Mouse (Mus musculus): ENCODE results near the gene Phlpp2.
"Not testable (repeated sequence)": the region's sequence is repeated elsewhere in the genome, so short reads cannot be mapped to it uniquely, and the experiment has no call there.

The Phlpp2 gene

DNA sequence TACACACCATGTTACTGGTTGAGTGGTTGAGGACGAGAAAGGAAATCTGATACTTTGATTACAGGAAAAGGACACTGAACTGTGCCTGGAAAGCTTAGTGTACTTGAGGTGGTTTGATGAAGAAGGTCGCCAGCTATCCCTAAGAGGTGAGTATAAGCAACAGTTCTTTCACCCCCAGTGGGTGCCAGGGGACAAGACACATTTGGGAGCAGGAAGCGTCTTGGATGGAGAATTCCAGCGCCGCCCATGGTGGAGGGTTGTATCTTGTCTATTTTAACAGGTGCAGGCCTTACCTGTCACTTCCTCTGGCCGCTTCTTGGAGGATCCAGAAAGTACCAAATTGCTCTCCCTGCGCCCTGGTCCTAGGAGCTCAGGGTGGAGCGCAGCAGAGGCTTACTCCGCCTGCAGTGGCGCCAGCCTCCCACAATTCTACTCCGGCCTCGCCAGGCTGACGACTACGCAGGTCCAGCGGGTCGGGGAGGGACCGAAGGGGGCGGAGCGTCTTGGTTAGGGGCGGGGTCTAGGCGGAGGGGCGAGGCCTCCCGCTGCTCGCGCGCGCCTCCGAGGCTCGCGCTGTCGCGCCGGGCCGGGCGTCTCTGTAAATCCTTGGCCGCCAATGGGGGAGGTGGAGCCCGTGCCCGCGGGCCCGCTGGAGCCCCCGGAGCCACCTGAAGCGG is at the start of gene Phlpp2:
Gene Phlpp2 (plus strand): TSS at position 540 of the 677 bp plus-strand sequence.
- peak; percentile 97 for DNase-seq (ENCODE audit: low spot score)

- DNase-seq (ENCODE audit: low spot score), result no peak
These were observed 44.8 kb upstream of the Phlpp2 start for GRCm38 (mm10) chr8:109823561-109823960.

- no peak for DNase-seq (ENCODE audit: low spot score)
These were observed 28.5 kb upstream of the Phlpp2 start for GRCm38 (mm10) chr8:109839822-109840221.

GRCm38 (mm10) chr8:109842468-109842867 is 25.9 kb upstream of the Phlpp2 start:
- no peak for DNase-seq (ENCODE audit: low spot score)

DNA sequence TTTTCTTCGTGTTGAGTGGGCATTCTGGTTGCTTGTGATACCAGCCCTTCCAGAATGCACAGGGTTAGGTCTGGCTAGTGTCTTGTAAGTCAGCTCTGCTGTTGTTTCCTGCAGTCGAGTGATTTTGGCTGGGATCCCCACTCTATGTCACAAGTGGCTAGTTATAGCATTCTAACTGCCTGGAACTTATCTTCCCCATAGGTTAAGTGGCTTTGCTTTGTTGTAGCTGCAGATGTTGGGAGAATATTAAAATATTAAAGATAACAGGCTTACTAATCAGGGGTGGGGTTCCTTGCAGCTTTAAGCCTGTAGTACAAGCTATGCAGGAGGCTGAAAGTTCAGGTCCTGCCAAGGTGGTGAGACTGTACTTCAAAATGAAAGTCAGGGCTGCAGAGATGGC is 20.5 kb upstream of the Phlpp2 start:
- no peak for DNase-seq (ENCODE audit: low spot score)

DNA sequence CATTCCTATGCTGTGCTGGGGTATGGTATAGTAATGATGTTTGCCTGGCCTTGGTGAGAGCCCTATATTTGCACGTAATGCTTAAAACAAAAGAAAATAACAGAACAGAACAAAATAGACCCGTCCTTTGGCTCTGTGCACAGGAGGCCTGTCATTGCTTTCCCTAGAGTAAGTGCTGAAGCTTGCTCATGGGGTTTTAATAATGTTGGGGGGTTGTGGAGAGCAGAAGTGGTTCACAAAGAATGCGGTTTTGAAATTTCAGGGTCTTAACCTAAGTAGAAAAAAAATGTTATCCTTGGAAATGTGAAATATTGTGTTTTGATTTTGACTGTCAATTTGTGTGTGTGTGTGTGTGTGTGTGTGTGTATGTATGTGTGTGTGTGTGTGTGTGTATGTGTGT is 19.4 kb upstream of the Phlpp2 start:
- no peak for DNase-seq (ENCODE audit: low spot score)

DNA sequence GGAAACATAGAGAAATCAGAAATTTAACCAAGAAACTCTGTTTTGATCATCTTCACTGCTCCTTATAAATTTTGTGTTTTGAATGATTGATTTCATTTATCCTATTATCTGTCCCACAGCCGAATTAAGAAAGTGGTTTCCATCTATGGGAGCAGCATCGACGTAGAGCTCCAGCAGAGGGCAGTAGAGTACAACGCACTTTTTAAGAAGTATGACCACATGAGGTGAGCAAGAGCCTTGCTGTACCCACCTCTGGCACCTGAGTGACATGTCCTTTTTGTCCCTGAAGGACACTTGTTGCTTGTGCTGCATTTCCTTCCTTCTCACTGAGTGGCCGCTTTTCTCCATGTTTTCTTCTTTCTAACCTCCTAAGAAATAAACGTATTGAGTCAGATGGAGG is 14.9 kb upstream of the Phlpp2 start:
- DNase-seq (ENCODE audit: low spot score), result peak; percentile 68

DNA sequence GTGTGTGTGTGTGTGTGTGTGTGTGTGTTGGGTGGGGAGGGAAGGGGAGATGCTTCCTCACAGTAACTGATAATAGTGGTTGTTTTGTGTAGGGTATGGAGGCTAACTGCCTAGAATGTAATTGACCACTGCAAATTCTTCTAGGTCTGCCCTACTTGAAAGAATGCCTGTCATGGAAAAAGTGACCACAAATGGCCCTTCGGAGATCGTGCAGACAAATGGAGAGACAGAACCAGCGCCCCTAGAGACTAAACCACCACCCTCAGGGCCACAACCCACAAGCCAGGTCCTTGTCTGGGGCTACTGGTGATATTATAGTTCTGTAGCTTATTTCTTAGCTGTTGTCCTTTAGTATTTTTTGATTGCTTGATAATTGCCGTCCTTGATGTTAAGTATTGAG is 13.8 kb upstream of the Phlpp2 start:
- DNase-seq (ENCODE audit: low spot score), result no peak

- DNase-seq (ENCODE audit: low spot score), result no peak
These were observed 12.9 kb upstream of the Phlpp2 start for GRCm38 (mm10) chr8:109855451-109855850.

DNA sequence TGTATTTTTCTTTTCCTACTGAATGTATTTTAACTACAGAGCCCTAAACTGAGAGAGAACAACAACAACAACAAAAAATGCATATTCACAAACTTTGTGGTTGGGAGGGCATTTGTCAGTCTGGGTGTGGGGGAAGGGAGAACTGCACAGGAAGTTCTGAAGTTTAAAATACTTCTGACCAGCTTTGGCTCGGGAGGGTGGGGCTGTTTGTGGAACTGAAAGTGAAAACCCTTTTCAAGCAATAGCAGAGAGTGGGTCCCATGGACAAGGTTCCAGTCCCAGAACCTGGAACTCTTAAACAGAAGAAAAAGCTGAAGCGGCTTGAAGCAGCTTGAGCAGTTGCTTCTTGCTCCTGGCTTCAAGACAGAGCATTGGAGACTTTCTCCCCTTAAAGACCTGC is 4.9 kb upstream of the Phlpp2 start:
- peak; percentile 21 for DNase-seq (ENCODE audit: low spot score)

DNA sequence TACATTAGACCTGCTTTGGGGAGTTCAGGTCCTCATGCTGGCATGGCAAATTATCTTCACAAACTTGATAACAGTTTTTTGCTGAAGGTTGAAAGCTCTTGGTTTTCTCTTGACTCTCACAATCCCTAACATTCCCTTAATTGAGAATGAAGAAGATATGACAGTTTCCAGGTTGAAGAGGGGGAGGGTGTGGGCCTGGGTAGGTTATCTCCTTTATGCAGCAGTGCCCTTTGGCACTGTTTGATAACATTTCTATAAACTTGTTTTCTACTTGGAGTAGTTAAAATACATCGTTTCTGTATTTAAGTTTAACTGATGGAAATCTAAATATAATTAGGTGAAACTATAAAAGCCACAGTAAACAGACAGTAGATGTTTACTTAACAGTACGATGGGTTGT is 3.5 kb upstream of the Phlpp2 start:
- DNase-seq (ENCODE audit: low spot score), result no peak

- no peak for DNase-seq (ENCODE audit: low spot score)
These were observed 2.8 kb upstream of the Phlpp2 start for GRCm38 (mm10) chr8:109865536-109865935.

- no peak for DNase-seq (ENCODE audit: low spot score)
These were observed 1.7 kb upstream of the Phlpp2 start for GRCm38 (mm10) chr8:109866690-109867089.

- peak; percentile 42 for DNase-seq (ENCODE audit: low spot score)
These were observed 479 bp downstream of the Phlpp2 start for GRCm38 (mm10) chr8:109868680-109869361.

- no peak for DNase-seq (ENCODE audit: low spot score)
These were observed 2.7 kb downstream of the Phlpp2 start for GRCm38 (mm10) chr8:109871056-109871455.

- DNase-seq (ENCODE audit: low spot score), result not testable (repeated sequence)
These were observed 5.5 kb downstream of the Phlpp2 start for GRCm38 (mm10) chr8:109873800-109874199.

DNA sequence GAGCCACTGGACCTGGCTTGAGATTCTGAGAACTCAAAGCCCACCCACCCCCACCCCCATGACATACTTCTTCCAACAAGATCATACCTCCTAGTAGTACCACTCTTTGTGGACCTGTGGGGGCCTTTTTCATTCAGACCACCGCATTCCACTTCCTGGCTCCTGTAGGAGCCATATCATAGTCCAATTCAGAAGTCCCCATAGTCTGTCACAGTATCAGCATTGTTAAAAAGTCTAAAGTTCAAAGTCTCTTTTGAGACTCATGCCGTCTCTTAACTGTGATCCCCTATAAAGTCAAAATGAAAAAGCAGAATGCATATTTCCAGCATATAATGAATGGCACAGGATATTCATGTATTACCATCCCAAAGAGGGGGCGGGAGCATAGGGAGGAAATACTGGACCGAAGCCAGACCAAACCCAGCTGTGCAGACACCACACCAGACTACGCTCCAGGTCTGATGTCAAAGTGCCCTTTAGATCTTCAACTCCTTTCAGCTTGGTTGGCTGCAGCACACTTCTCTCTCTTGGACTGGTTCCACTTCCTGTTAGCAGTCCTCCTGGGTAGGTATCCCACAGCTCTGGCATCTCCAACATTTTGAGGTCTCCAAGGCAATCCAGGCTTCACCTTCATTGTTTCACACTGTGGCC is 11.8 kb downstream of the Phlpp2 start:
- no peak for DNase-seq (ENCODE audit: low spot score)

GRCm38 (mm10) chr8:109885294-109885693 is 17.0 kb downstream of the Phlpp2 start:
- DNase-seq (ENCODE audit: low spot score), result no peak

GRCm38 (mm10) chr8:109889211-109889610 is 20.9 kb downstream of the Phlpp2 start:
- no peak for DNase-seq (ENCODE audit: low spot score)

DNA sequence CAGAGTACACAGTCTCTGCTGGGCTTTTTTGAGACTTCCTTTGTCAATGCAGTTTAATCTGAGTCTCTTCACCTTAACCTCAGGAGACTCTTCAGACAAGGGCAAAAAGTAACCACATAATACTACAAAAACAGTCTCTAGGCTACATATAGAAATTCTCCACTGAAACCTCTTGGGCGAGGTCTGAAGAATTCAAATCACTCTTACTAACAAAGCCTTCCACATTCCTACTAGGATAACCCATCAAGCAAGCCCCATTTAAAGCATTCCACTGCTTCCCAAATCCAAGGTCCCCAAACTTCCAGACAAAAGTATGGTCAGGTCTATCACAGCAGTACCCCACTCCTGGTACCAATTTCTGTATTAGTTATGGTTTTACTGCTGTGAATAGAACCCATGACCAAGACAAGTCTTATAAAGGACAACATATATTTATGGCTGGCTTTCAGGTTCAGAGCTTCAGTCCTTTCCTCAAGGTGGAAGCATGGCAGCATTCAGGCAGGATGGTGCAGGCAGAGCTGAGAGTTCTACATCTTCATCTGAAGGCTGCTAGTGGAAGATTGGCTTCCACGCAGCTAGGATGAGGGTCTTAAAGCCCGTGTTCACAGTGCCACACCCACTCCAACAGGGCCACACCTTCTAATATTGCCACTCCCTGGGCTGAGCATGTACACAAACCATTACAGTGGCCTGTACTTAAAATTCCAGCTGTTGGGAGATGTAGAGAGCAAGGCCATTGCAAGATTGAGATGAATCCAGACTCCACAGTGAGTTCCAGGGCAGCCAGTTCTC is 22.6 kb downstream of the Phlpp2 start:
- DNase-seq (ENCODE audit: low spot score), result no peak

GRCm38 (mm10) chr8:109894636-109895035 is 26.3 kb downstream of the Phlpp2 start:
- no peak for DNase-seq (ENCODE audit: low spot score)

DNA sequence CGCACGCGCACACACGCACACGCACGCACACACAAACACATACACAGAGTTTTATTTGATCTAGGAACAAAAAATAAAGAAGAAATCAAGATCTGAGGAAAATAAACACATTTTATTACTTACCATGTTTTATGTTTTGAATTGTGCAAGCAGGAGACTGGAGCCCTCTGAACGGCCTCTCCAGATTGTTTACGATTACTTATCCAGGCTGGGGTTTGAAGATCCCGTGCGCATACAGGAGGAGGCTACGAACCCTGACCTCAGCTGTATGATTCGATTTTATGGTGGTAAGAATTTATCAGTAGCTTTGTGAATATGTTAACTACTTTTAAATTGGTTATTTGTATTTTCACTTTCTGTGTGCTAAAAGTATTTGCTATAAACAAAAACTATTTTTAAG is 27.0 kb downstream of the Phlpp2 start:
- no peak for DNase-seq (ENCODE audit: low spot score)
